Mouse (Mus musculus) limb, embryonic 13.5 days (tissue): ENCODE results near the gene Ttc30b. TPM values are rescaled to one million over a fixed set of nuclear protein-coding genes. Genes with fewer than 3 reads are reported as not detected.
"Not testable (repeated sequence)": the region's sequence is repeated elsewhere in the genome, so short reads cannot be mapped to it uniquely, and the experiment has no call there.

ENCODE experiments used
- ATAC-seq: fragments of 200-750 bp; cut with Nextera tagmentation; 2 replicates; pipeline ENCODE4 v1.8.0; 2017; ENCODE audit warnings: low read depth, moderate number of reproducible peaks, moderate TSS enrichment; ENCODE audit not compliant: low FRiP score
- H3K27ac ChIP-seq: fragments of 300-500 bp; sonication (generic); 2 replicates; pipeline ENCODE4 v1.5.1; 2015; ENCODE audit warnings: inconsistent platforms, mild to moderate bottlenecking, moderate library complexity
- H3K27me3 ChIP-seq: fragments of 300-500 bp; sonication (generic); 2 replicates; pipeline ENCODE4 v1.6.1; 2015; ENCODE audit warnings: mild to moderate bottlenecking, inconsistent platforms
- H3K36me3 ChIP-seq: fragments of 300-500 bp; sonication (generic); 2 replicates; pipeline ENCODE4 v1.6.1; 2015; ENCODE audit warnings: inconsistent platforms, mild to moderate bottlenecking, moderate library complexity
- H3K4me1 ChIP-seq: fragments of 300-500 bp; sonication (generic); 2 replicates; pipeline ENCODE4 v1.6.1; 2015; ENCODE audit warnings: inconsistent platforms
- H3K4me2 ChIP-seq: fragments of 300-500 bp; sonication (generic); replicated peaks from 2 replicates; pipeline ENCODE4 v1.6.1; 2015; ENCODE audit warnings: inconsistent platforms, mild to moderate bottlenecking, moderate library complexity
- H3K4me3 ChIP-seq: fragments of 300-500 bp; sonication (generic); 2 replicates; pipeline ENCODE4 v1.5.1; 2015; ENCODE audit warnings: moderate library complexity, mild to moderate bottlenecking, inconsistent platforms
- H3K9ac ChIP-seq: fragments of 300-500 bp; sonication (generic); 2 replicates; pipeline ENCODE4 v1.6.1; 2015; ENCODE audit warnings: mild to moderate bottlenecking, inconsistent platforms
- H3K9me3 ChIP-seq: fragments of 300-500 bp; sonication (generic); 2 replicates; pipeline ENCODE4 v1.6.1; 2016; ENCODE audit warnings: inconsistent platforms
- WGBS: fragments of 180-500 bp; shearing (Covaris S2); methylation state at CpG from one replicate; pipeline ENCODE4 v1.1.7; 2015; 5-methylcytosine and 5-hydroxymethylcytosine counted together
- polyA plus RNA-seq: library from polyadenylated mRNA; unstranded; fragments of >200 nt; fragmentation: Nextera tagmentation; extraction: Ambion mirVana; gene quantifications from 2 replicates; pipeline ENCODE4 v1.2.1, GENCODE M21; 2015

The Ttc30b gene
- polyA plus RNA-seq = 10.3 TPM in 2 replicates

DNA sequence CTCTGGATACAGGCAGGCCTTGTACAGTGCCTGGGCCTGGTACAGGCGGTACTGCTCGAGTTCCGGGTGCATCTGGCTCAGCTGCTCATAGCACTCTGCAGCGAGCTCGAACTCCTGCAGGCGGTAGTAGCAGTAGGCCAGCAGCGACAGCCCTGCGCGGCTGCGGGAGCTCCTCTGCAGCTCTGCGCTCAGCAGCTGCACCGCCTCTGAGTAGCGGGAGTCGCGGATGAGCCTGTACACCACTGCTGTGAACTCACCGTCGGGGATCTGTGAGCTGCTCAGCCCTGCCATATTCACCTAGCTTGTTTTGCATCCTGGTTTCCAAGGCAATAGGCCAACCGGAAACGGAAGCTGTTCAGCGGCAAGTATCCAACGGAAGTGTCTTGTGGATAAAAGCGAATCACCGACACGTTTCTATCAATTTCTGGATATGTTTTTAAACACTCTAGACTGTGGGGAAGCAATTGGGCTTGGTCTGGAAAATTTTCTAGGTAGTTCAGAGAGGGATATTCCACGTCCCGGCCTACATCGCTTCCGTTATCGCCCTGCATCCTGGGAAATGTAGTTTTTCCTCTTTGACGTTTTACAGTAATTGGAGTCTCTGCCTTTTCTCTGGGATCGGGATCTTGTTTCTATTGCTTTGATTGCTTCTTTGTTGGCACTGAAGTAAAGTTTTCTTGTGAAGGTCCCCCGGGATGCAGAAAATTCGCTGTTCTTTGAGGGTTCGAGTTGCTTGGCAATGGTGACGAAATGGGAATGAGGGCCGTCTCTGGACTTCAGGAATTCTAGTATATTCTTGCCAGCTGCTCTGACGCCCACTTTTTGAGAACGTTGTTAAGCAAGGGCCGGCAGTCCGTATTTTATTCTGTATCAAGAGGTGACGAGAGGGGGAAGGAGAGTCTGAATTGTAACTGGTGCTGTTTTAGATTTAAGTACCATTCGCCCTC, at the start of gene Ttc30b:
Ttc30b (minus strand) TSS at position 469 of the 947 bp plus-strand sequence.
- H3K27me3 ChIP-seq = no peaks in the 10 kb centered on the region
- WGBS = 3% methylated on average over 42 of the region's 42 CpGs
- peak; percentile 87 for ATAC-seq
- H3K4me2 ChIP-seq = peak within 1 kb of the TSS; percentile 67
- H3K9me3 ChIP-seq = no peaks in the 10 kb centered on the region
- H3K27ac ChIP-seq = peak within 1 kb of the TSS; percentile 89
- peak within 1 kb of the TSS; percentile 51 for H3K4me3 ChIP-seq
- H3K4me1 ChIP-seq = peaks cover 38% of the 10 kb centered on the region
- H3K9ac ChIP-seq = peak within 1 kb of the TSS; percentile 62
- no peaks in the 10 kb centered on the region for H3K36me3 ChIP-seq

DNA sequence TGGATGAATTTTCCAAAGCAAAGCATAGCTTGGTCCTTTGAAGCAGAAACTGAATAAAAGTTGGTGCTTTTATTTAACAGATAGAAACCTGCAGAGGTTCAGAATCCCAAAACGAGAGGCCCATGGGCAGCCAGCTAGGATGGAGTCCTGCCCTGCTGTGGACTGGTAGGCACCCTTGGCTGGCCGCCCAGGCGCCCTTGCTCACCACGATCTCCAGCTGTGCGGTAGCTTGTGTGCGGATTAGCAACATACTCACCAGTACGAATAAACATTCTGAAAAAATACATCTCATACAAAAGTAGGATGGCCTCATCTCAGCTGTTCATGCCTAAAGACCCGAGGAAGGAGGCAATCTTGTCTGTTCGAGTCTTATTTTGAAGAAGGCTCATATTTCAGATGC, 49.4 kb upstream of the Ttc30b start:
- no peak overlapping the region for H3K9ac ChIP-seq
- no peak overlapping the region for H3K4me2 ChIP-seq
- WGBS = 51% methylated on average over 9 of the region's 9 CpGs
- no peaks in the 10 kb centered on the region for H3K9me3 ChIP-seq
- no peak for ATAC-seq
- no peaks in the 10 kb centered on the region for H3K36me3 ChIP-seq
- no peak overlapping the region for H3K4me3 ChIP-seq
- H3K4me1 ChIP-seq = peaks cover 65% of the 10 kb centered on the region
- no peaks in the 10 kb centered on the region for H3K27me3 ChIP-seq
- H3K27ac ChIP-seq = peak overlapping the region; percentile 58

DNA sequence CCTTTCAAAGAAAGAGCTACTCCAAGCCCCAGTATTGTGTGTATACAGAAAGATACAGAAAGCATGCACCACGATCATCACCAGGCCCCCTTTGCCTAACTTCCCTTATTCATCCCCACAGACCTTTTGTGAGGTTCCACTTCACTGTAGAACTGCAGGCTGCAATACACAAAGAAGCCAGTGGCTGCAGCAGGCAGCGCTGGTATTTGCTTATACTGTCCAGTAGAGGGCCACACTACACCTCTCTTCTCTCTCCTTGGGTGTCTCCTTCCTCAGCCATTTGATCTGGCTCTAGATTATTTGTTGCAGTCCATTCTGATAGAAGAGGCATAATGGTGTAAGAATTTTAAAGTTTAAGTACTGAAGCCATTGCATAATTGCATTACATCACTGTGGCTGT, 46.7 kb upstream of the Ttc30b start:
- WGBS = 5% methylated on average over 2 of the region's 2 CpGs
- peak; percentile 57; the same call in 1 of the 2 replicates for ATAC-seq

DNA sequence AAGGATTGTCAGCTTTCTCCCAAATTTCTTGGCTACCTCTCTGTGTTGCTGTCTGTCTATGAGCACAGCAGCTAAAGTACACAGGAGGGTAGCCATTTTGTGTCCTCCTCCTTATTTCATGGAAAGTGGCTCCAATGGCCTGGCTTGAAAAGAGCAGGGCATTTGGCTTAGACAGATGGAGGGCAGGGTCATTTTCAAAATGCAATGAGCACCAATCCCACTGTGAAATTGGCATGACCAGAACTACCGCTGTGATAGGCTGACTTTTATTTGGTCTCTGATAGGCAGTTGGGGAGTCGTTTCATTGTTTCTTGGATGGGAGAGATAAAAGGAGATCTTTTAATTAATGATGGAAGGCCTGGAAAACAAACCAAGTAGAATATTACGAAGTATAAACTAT, 45.5 kb upstream of the Ttc30b start:
- H3K9ac ChIP-seq = no peak overlapping the region
- 83% methylated on average over 3 of the region's 3 CpGs for WGBS
- ATAC-seq = no peak
- peaks cover 28% of the 10 kb centered on the region for H3K4me1 ChIP-seq
- H3K27ac ChIP-seq = no peak overlapping the region
- no peaks in the 10 kb centered on the region for H3K9me3 ChIP-seq
- H3K4me3 ChIP-seq = no peak overlapping the region
- no peak overlapping the region for H3K4me2 ChIP-seq
- H3K36me3 ChIP-seq = no peaks in the 10 kb centered on the region
- no peaks in the 10 kb centered on the region for H3K27me3 ChIP-seq

More for the DNA sequence above, 46.7 kb upstream of the Ttc30b start:
- Histone ChIP-seq H3K27me3 (no peaks in the 10 kb centered on the region), H3K4me3 (no peak overlapping the region), H3K27ac (no peak overlapping the region), H3K36me3 (no peaks in the 10 kb centered on the region), H3K4me2 (no peak overlapping the region), H3K9me3 (no peaks in the 10 kb centered on the region), H3K9ac (no peak overlapping the region), H3K4me1 (peaks cover 40% of the 10 kb centered on the region)

DNA sequence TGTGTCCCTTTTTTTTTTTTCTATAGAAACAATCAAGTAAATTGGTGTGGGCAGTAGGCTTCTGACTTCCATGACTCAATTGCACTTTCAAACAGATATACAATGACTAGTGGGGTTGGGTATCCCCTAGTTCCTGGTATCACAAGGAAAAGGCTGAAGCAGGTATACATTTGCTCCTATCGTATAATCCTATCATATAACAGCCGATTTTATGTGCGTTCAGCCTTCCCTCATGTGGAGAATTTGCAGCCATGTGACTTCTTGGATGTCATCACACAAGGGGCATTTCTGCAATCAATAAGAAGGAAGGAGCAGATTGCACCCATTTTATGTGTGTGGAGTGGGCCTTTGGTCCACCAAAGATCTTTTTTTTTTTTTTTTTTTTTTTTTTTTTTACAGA, 44.7 kb upstream of the Ttc30b start:
- Histone ChIP-seq H3K9me3 (no peaks in the 10 kb centered on the region), H3K4me2 (no peak overlapping the region), H3K9ac (no peak overlapping the region), H3K4me3 (no peak overlapping the region), H3K4me1 (peaks cover 21% of the 10 kb centered on the region), H3K27ac (no peak overlapping the region), H3K27me3 (no peaks in the 10 kb centered on the region), H3K36me3 (no peaks in the 10 kb centered on the region)
- over 99% methylated on average over 3 of the region's 3 CpGs for WGBS
- no peak for ATAC-seq

DNA sequence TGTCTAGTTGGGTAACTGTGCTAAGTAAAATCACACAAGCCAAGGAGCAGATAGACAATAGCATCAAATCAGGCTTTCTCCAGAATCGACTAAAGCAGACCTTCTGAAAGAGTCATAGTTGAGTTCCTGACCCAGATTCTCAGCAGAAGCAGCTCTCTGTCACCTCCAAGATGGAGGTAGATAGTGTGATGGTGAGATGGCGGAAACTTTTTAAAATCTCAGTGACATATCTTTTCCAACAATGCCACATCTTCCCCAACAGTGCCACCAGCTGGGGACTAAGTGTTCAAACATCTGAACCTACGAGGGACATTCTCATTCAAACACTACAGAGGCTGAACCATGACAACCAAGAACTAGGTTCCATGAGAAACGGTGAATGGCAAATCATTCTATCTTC, 44.2 kb upstream of the Ttc30b start:
- peaks cover 16% of the 10 kb centered on the region for H3K4me1 ChIP-seq
- no peak overlapping the region for H3K4me2 ChIP-seq
- H3K9ac ChIP-seq = no peak overlapping the region
- no peak overlapping the region for H3K4me3 ChIP-seq
- no peak for ATAC-seq
- H3K27ac ChIP-seq = no peak overlapping the region
- 96% methylated on average over 4 of the region's 4 CpGs for WGBS
- H3K27me3 ChIP-seq = no peaks in the 10 kb centered on the region
- H3K36me3 ChIP-seq = no peaks in the 10 kb centered on the region
- no peaks in the 10 kb centered on the region for H3K9me3 ChIP-seq

DNA sequence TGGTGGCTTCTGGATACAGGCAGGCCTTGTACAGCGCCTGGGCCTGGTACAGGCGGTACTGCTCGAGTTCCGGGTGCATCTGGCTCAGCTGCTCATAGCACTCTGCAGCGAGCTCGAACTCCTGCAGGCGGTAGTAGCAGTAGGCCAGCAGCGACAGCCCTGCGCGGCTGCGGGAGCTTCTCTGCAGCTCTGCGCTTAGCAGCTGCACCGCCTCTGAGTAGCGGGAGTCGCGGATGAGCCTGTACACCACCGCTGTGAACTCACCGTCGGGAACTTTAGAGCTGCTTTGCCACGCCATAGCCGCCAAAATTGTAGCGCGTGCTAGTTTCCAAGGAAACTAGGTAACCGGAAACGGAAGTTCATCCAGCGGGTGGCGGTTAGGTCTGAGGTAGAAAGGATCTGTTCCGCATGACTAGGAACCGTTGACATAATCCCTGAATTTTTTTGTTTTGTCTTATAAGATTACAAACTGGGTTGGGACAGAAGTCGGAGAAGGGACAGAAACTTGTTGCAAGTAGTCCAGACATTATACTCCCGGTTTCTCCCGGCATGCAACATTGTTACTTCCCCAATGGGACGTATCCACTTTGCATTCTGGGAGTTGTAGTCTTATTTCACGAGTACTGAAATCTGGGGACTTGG, 43.2 kb upstream of the Ttc30b start, which contains the start of gene Ttc30a1:
Ttc30a1 (minus strand) TSS at position 528 of the 642 bp plus-strand sequence.
- not testable (repeated sequence) for H3K36me3 ChIP-seq, H3K27me3 ChIP-seq, H3K4me1 ChIP-seq, H3K27ac ChIP-seq, H3K9me3 ChIP-seq
- Histone ChIP-seq H3K4me3 (peak within 1 kb of the TSS; percentile 50), H3K9ac (peak within 1 kb of the TSS; percentile 62), H3K4me2 (peak within 1 kb of the TSS; percentile 70)
- WGBS = 3% methylated on average over 34 of the region's 34 CpGs
- ATAC-seq = peak; percentile 69

DNA sequence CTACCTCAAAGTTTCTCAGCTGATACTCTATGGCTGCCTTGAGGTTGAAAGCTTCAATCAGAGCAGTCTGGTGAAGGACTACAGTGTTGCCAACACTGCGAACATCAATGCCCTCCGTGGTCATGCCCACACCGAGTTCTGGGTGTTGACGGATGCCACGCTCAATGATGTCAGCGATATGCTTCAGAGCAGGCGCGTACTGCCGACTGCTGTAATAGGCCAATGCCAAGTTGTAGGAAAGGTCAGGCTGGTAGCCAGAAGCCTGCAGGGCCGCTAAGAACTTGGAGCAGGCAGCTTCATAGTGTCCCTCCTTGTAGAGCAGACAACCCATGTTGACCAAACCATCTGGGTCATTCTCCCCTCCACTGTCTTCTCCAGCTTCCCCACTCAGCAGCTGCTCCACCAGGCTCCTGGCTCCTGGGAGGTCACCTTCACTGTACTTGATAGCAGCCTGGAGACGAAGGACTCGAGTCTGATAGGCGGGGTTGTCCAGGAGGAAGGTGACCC, 42.6 kb upstream of the Ttc30b start:
- ATAC-seq, H3K9me3 ChIP-seq, H3K9ac ChIP-seq, H3K27me3 ChIP-seq, H3K4me1 ChIP-seq, H3K36me3 ChIP-seq, H3K27ac ChIP-seq: not testable (repeated sequence)
- H3K4me3 ChIP-seq = peak overlapping the region; percentile 50
- WGBS = 96% methylated on average over 13 of the region's 13 CpGs
- H3K4me2 ChIP-seq = peak overlapping the region; percentile 70

DNA sequence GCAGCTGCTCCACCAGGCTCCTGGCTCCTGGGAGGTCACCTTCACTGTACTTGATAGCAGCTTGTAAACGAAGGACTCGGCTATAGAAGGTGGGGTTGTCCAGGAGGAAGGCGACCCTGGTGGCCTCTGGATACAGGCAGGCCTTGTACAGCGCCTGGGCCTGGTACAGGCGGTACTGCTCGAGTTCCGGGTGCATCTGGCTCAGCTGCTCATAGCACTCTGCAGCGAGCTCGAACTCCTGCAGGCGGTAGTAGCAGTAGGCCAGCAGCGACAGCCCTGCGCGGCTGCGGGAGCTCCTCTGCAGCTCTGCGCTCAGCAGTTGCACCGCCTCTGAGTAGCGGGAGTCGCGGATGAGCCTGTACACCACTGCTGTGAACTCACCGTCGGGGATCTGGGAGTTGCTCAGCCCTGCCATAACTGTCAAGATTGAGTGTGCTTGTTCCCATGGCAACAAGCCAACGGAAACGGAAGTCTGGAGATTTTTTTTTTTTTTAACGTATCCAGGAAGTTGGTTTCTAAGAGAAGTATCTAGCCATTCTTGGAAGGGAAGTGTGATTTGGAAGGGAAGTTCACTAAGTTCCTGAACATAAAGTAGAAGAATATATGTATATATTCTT, 39.5 kb upstream of the Ttc30b start, which contains the start of gene Ttc30a2:
Ttc30a2 (minus strand) TSS at position 419 of the 617 bp plus-strand sequence.
- H3K4me2 ChIP-seq = 0 out of 2 replicates have a peak within 1 kb of the TSS, but pooled peaks have one; percentile 23
- H3K4me3 ChIP-seq, H3K27ac ChIP-seq, H3K9ac ChIP-seq, H3K9me3 ChIP-seq, H3K36me3 ChIP-seq, ATAC-seq, H3K27me3 ChIP-seq, H3K4me1 ChIP-seq: not testable (repeated sequence)
- 23% methylated on average over 24 of the region's 24 CpGs for WGBS

DNA sequence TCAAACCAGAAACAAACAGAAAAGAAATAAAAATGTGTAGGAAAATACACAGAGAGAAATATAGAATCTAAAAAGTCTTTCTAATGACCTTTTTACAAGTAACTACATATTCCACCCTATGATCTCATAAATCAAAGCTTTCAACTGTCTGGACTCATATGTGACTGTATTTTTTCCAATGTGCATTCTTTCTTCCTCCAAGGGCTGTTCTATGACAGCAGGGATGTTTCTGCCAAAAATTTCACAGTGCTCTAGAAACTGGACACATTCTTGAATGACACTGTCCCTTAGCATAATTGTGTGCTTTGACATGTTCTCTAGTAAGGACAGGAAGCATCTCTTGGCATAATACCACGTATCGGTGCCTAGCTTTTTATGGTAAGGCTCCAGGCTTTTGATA, 37.7 kb upstream of the Ttc30b start:
- not testable (repeated sequence) for H3K4me1 ChIP-seq, H3K4me2 ChIP-seq, H3K9me3 ChIP-seq, ATAC-seq, H3K27me3 ChIP-seq, H3K27ac ChIP-seq, H3K4me3 ChIP-seq, H3K9ac ChIP-seq, H3K36me3 ChIP-seq
- WGBS = 84% methylated on average over 2 of the region's 2 CpGs

DNA sequence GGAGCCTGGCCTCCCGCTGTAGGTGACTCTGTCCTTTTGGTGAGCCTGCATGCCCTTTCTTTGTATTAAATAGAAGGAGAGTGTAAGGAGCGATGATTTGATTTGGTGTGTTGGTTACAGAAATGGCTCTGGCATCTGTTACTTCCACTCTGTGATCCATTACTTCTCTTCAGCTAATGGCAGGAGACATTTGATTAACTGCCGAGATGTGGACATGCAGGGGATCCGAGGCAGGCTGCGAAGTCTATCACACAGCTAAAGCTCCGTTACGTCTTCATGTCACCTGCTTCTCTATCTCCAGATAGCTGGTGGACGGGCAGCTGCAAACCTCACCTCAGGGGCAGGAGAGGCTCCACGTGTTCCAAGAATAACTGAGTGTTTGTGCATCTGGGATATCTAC, 35.7 kb upstream of the Ttc30b start:
- Histone ChIP-seq H3K27me3 (no peaks in the 10 kb centered on the region), H3K4me2 (no peak overlapping the region), H3K4me1 (no peaks in the 10 kb centered on the region), H3K4me3 (no peak overlapping the region), H3K9me3 (no peaks in the 10 kb centered on the region), H3K9ac (no peak overlapping the region), H3K27ac (no peak overlapping the region), H3K36me3 (no peaks in the 10 kb centered on the region)
- 55% methylated on average over 9 of the region's 9 CpGs for WGBS
- no peak for ATAC-seq

DNA sequence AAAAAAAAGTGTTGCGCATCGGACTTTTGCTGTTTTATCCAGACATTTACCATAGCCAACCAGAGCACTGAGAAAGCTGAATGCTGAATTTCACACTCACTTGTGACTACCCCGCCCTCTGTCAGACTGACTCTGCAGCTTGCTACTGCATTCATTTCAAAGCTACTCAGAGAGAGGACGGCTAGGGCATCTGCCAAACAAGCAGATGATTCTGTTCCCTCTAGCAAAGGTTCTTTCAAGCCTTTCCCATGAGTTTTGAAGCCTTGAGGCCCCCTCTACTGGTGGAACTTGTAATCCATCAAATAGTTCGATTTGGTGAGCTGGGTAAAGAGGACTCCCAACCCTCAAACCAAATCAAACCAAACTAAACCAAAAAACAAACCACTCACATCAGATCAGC, 26.6 kb upstream of the Ttc30b start:
- Histone ChIP-seq H3K4me1 (peaks cover 61% of the 10 kb centered on the region), H3K9ac (peak overlapping the region; percentile 43; the same call in 1 of the 2 replicates), H3K9me3 (no peaks in the 10 kb centered on the region), H3K27ac (peak overlapping the region; percentile 78), H3K36me3 (no peaks in the 10 kb centered on the region), H3K4me2 (peak overlapping the region; percentile 57), H3K27me3 (peaks cover 14% of the 10 kb centered on the region), H3K4me3 (peak overlapping the region; percentile 8; the same call in 1 of the 2 replicates)
- 10% methylated on average over 5 of the region's 5 CpGs for whole genome bisulfite sequencing
- no peak for ATAC-seq
